Mouse (Mus musculus) layer of hippocampus, adult 9-11 months (tissue): ENCODE measurements around the gene Trim9.

ENCODE experiments used
- DNase-seq: peaks from one replicate; pipeline ENCODE4 v3.0.0; 2022

The Trim9 gene

GRCm38 (mm10) chr12:70249616-70250157, 97.7 kb downstream of the Trim9 start:
- DNase-seq: no peak

GRCm38 (mm10) chr12:70247683-70248474, 99.5 kb downstream of the Trim9 start:
- DNase-seq: no peak

GRCm38 (mm10) chr12:70242550-70242949, 104.9 kb downstream of the Trim9 start:
- DNase-seq: peak; percentile 69

GRCm38 (mm10) chr12:70239741-70240140, 107.7 kb downstream of the Trim9 start:
- DNase-seq: no peak

GRCm38 (mm10) chr12:70238604-70239003, 108.8 kb downstream of the Trim9 start:
- DNase-seq: no peak

GRCm38 (mm10) chr12:70234938-70235484, 112.4 kb downstream of the Trim9 start:
- DNase-seq: no peak

- no peak for DNase-seq
Observed at GRCm38 (mm10) chr12:70234411-70234810, 113.0 kb downstream of the Trim9 start.

- DNase-seq: no peak
Observed at GRCm38 (mm10) chr12:70233637-70234315, 113.6 kb downstream of the Trim9 start.

GRCm38 (mm10) chr12:70232020-70232544, 115.3 kb downstream of the Trim9 start:
- DNase-seq: no peak

- DNase-seq: no peak
Observed at GRCm38 (mm10) chr12:70231294-70231693, 116.1 kb downstream of the Trim9 start, which contains the start of gene Pygl. TSS of gene Pygl (minus strand) at chr12:70231488.

GRCm38 (mm10) chr12:70228155-70228554, 119.3 kb downstream of the Trim9 start:
- no peak for DNase-seq

GRCm38 (mm10) chr12:70227121-70227932, 120.1 kb downstream of the Trim9 start:
- peak; percentile 53 for DNase-seq

- DNase-seq: no peak
Observed at GRCm38 (mm10) chr12:70226655-70227054, 120.8 kb downstream of the Trim9 start.

GRCm38 (mm10) chr12:70223331-70223730, 124.1 kb downstream of the Trim9 start:
- no peak for DNase-seq

- DNase-seq: no peak
Observed at GRCm38 (mm10) chr12:70221425-70221824, 126.0 kb downstream of the Trim9 start.

- DNase-seq: no peak
Observed at GRCm38 (mm10) chr12:70218795-70219540, 128.4 kb downstream of the Trim9 start.

- no peak for DNase-seq
Observed at GRCm38 (mm10) chr12:70216229-70216800, 131.1 kb downstream of the Trim9 start.

GRCm38 (mm10) chr12:70214281-70214680, 133.1 kb downstream of the Trim9 start:
- no peak for DNase-seq

GRCm38 (mm10) chr12:70213601-70214000, 133.8 kb downstream of the Trim9 start:
- no peak for DNase-seq

GRCm38 (mm10) chr12:70212501-70212900, 134.9 kb downstream of the Trim9 start:
- DNase-seq: no peak

- no peak for DNase-seq
Observed at GRCm38 (mm10) chr12:70208214-70208613, 139.2 kb downstream of the Trim9 start.
